Mouse (Mus musculus): ENCODE data around the gene Vmn1r177. TPM values are rescaled to one million over a fixed set of nuclear protein-coding genes. Genes with fewer than 3 reads are reported as not detected.

Gene Vmn1r177
- not detected for polyA plus RNA-seq (2014; fragmentation: Illumina TruSeq; extraction: RNeasy Lipid Tissue Mini Kit (QIAGEN cat#74804); ENCODE audit: low read depth, low replicate concordance)

DNA sequence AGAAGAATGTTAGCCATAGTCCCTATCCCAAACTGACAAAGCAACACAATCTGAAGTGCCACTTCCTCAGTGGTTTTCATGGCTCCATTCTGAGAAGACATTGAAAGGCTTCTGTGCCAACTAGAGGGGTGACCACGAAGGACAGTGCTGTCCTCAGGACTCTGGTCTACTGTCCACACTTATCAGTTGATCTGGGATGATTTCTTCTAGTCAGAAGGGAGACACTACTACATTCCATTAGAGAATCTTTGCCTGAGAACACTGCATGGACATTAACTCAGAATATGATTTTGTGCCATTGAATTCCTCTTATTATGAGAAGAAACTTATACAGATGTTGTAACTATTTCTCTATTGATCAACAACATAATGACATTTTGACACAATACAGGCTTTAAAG, at the start of gene Vmn1r177:
Gene Vmn1r177, minus strand, starts transcription at position 101 of the 400 bp plus-strand sequence.

DNA sequence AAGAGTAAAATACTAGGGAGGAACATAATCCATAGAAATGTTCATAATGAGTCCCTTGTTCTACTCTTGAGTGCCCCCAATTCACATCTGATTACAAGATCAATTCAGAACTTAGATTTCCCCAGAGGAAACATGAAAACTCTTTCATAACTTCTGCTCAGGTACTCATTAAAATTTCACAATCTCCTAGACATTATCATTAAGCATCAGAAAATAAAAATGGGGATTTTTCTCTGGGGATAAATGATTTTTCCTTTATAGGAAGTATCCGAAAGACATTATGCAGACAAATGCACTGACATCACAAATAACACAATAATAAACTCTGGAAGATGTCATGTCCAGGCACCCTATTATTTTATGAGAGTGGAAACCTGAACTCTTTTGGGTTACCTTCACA, 25.5 kb upstream of the Vmn1r177 start, which contains the start of gene Vmn1r178:
Gene Vmn1r178, plus strand, starts transcription at position 301 of the 400 bp plus-strand sequence.

DNA sequence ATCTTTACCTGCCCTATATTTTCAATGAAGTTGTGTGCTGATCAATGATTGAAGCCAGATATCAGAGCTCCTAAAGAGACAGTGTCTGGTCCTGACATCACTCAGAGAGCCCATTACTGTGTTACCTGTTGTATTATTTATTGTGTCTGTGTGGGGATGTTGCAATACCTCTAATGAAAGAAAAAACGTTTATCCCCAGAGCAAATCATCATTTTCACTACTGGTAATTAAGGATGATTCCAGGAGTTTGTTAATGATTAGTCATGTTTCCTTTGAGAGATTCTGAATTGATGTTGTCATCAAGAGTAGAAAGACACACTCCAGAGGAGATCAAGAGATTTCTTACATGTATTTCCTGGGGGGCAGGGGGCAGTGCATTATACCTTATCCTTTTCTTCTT, 29.0 kb downstream of the Vmn1r177 start, which contains the start of gene Vmn1r176:
Gene Vmn1r176, minus strand, starts transcription at position 101 of the 400 bp plus-strand sequence.

Other genes with a start within 250 kb of the Vmn1r177 start
- gene Vmn1r171, start 235.7 kb downstream of the Vmn1r177 start, polyA plus RNA-seq (2014; fragmentation: Illumina TruSeq; extraction: RNeasy Lipid Tissue Mini Kit (QIAGEN cat#74804); ENCODE audit: low read depth, low replicate concordance), result not detected
- not detected for gene Vmn1r172, start 208.1 kb downstream of the Vmn1r177 start, polyA plus RNA-seq (2014; fragmentation: Illumina TruSeq; extraction: RNeasy Lipid Tissue Mini Kit (QIAGEN cat#74804); ENCODE audit: low read depth, low replicate concordance)
- not detected for gene Vmn1r173, start 165.7 kb downstream of the Vmn1r177 start, polyA plus RNA-seq (2014; fragmentation: Illumina TruSeq; extraction: RNeasy Lipid Tissue Mini Kit (QIAGEN cat#74804); ENCODE audit: low read depth, low replicate concordance)
- gene Vmn1r174, start 114.2 kb downstream of the Vmn1r177 start, polyA plus RNA-seq (2014; fragmentation: Illumina TruSeq; extraction: RNeasy Lipid Tissue Mini Kit (QIAGEN cat#74804); ENCODE audit: low read depth, low replicate concordance), result not detected
- not detected for gene Vmn1r175, start 55.8 kb downstream of the Vmn1r177 start, polyA plus RNA-seq (2014; fragmentation: Illumina TruSeq; extraction: RNeasy Lipid Tissue Mini Kit (QIAGEN cat#74804); ENCODE audit: low read depth, low replicate concordance)
- gene Vmn1r176, start 29.1 kb downstream of the Vmn1r177 start, polyA plus RNA-seq (2014; fragmentation: Illumina TruSeq; extraction: RNeasy Lipid Tissue Mini Kit (QIAGEN cat#74804); ENCODE audit: low read depth, low replicate concordance), result not detected
- not detected for gene Vmn1r178, start 25.6 kb upstream of the Vmn1r177 start, polyA plus RNA-seq (2014; fragmentation: Illumina TruSeq; extraction: RNeasy Lipid Tissue Mini Kit (QIAGEN cat#74804); ENCODE audit: low read depth, low replicate concordance)
- not detected for gene Vmn1r179, start 60.5 kb upstream of the Vmn1r177 start, polyA plus RNA-seq (2014; fragmentation: Illumina TruSeq; extraction: RNeasy Lipid Tissue Mini Kit (QIAGEN cat#74804); ENCODE audit: low read depth, low replicate concordance)
- not detected for gene Vmn1r180, start 84.2 kb upstream of the Vmn1r177 start, polyA plus RNA-seq (2014; fragmentation: Illumina TruSeq; extraction: RNeasy Lipid Tissue Mini Kit (QIAGEN cat#74804); ENCODE audit: low read depth, low replicate concordance)
- gene Vmn1r181, start 108.2 kb upstream of the Vmn1r177 start, polyA plus RNA-seq (2014; fragmentation: Illumina TruSeq; extraction: RNeasy Lipid Tissue Mini Kit (QIAGEN cat#74804); ENCODE audit: low read depth, low replicate concordance), result 0.09 TPM
- not detected for gene V1rd19, start 135.2 kb upstream of the Vmn1r177 start, polyA plus RNA-seq (2014; fragmentation: Illumina TruSeq; extraction: RNeasy Lipid Tissue Mini Kit (QIAGEN cat#74804); ENCODE audit: low read depth, low replicate concordance)
- not detected for gene Vmn1r183, start 186.8 kb upstream of the Vmn1r177 start, polyA plus RNA-seq (2014; fragmentation: Illumina TruSeq; extraction: RNeasy Lipid Tissue Mini Kit (QIAGEN cat#74804); ENCODE audit: low read depth, low replicate concordance)
- 12.1 TPM for gene Zfp180, start 215.5 kb upstream of the Vmn1r177 start, polyA plus RNA-seq (2014; fragmentation: Illumina TruSeq; extraction: RNeasy Lipid Tissue Mini Kit (QIAGEN cat#74804); ENCODE audit: low read depth, low replicate concordance)
- gene Zfp112, start 245.9 kb upstream of the Vmn1r177 start, polyA plus RNA-seq (2014; fragmentation: Illumina TruSeq; extraction: RNeasy Lipid Tissue Mini Kit (QIAGEN cat#74804); ENCODE audit: low read depth, low replicate concordance), result 4.6 TPM